Mouse (Mus musculus): ENCODE results near the gene Wdr49. TPM values are rescaled to one million over a fixed set of nuclear protein-coding genes. Genes with fewer than 3 reads are reported as not detected.

Wdr49 gene
- total RNA-seq (2012; rRNA removed) (not detected in 2 replicates), total RNA-seq (2014; rRNA removed) (not detected in 2 replicates), polyA plus RNA-seq (2012; ENCODE audit: insufficient read length, low read depth) (not detected in 2 replicates)

GRCm38 (mm10) chr3:75482056-75482455 lies at the start of gene Wdr49:
Gene Wdr49, minus strand, starts transcription at chr3:75482156.
- DNase-seq (ENCODE audit: extremely low read depth) = no peak
- no peak within 1 kb of the TSS for H3K9ac ChIP-seq (ENCODE audit: insufficient read depth, low read depth)
- no peaks in the 10 kb centered on the region for H3K9me3 ChIP-seq (replicated peaks; ENCODE audit: low read length)
- in situ Hi-C loops (cut with MboI; ENCODE audit: low pct_ligation_motif_present, low pct_unique_long_range_greater_than_20kb, low sequenced_read_pairs) (no loop called here), dilution Hi-C loops (cut with MboI; ENCODE audit: extremely low pct_ligation_motif_present, extremely low pct_unique_long_range_greater_than_20kb, low sequenced_read_pairs) (no loop called here)
- H3K27ac ChIP-seq (ENCODE audit: insufficient read depth, low read depth) = no peak within 1 kb of the TSS
- no peaks in the 10 kb centered on the region for H3K79me2 ChIP-seq (replicated peaks; ENCODE audit: control insufficient read depth, extremely low read depth, insufficient read depth, poor library complexity, severe bottlenecking)
- no peak within 1 kb of the TSS for H3K4me3 ChIP-seq (replicated peaks in 1 of 3; ENCODE audit: low read depth in 2 of 3, low read length in 2 of 3, poor library complexity in 1 of 3)
- no peak within 1 kb of the TSS for H3K4me2 ChIP-seq (ENCODE audit: insufficient read depth, low read depth, poor library complexity, severe bottlenecking)
- H3K27me3 ChIP-seq (replicated peaks) = no peaks in the 10 kb centered on the region
- no peaks in the 10 kb centered on the region for H3K36me3 ChIP-seq (replicated peaks in 1 of 2; ENCODE audit: control insufficient read depth in 1 of 2, insufficient read depth in 1 of 2, low read length in 1 of 2)
- H3K4me1 ChIP-seq (ENCODE audit: control insufficient read depth in 1 of 2, insufficient read depth in 2 of 2) = no peaks in the 10 kb centered on the region
- no peak for TF ChIP-seq MAFK (IDR thresholded peaks at IDR 0.05; ENCODE audit: insufficient replicate concordance, low read length)
- no peak for TF ChIP-seq IRF4 (IDR thresholded peaks at IDR 0.05; ENCODE audit: low read depth, low read length)
- no peak for TF ChIP-seq HCFC1 (IDR thresholded peaks at IDR 0.05; ENCODE audit: low read depth, low read length)
- no peak for TF ChIP-seq PAX5 (IDR thresholded peaks at IDR 0.05; ENCODE audit: low read length)
- TF ChIP-seq CTCF (conservative IDR thresholded peaks at IDR 0.05 in 1 of 2, IDR thresholded peaks at IDR 0.05 in 1 of 2; ENCODE audit: low read depth in 2 of 2, low read length in 2 of 2) = no peak
- no peak for TF ChIP-seq ETS1 (conservative IDR thresholded peaks at IDR 0.05; ENCODE audit: low read depth, low read length)
- no peak for TF ChIP-seq UBTF (IDR thresholded peaks at IDR 0.05; ENCODE audit: low read depth, low read length)

- in situ Hi-C loops (cut with MboI; ENCODE audit: low pct_ligation_motif_present, low pct_unique_long_range_greater_than_20kb, low sequenced_read_pairs) = no loop called here
These were observed 49.1 kb upstream of the Wdr49 start for GRCm38 (mm10) chr3:75531074-75531473.

GRCm38 (mm10) chr3:75522527-75522926 lies 40.6 kb upstream of the Wdr49 start:
- in situ Hi-C loops (cut with MboI; ENCODE audit: low pct_ligation_motif_present, low pct_unique_long_range_greater_than_20kb, low sequenced_read_pairs) = loop anchor here (25.0 kb wide), 1 partner anchor 310 kb away; no protein-coding TSS in a partner anchor
- no peak for DNase-seq (ENCODE audit: extremely low read depth)
- no peaks in the 10 kb centered on the region for H3K9me3 ChIP-seq (replicated peaks; ENCODE audit: low read length)
- H3K27me3 ChIP-seq (replicated peaks) = no peaks in the 10 kb centered on the region
- H3K36me3 ChIP-seq (replicated peaks in 1 of 2; ENCODE audit: control insufficient read depth in 1 of 2, insufficient read depth in 1 of 2, low read length in 1 of 2) = peaks cover 20 to 60% of the 10 kb centered on the region in 2 experiments
- TF ChIP-seq PAX5 (IDR thresholded peaks at IDR 0.05; ENCODE audit: low read length) (no peak), MAFK (IDR thresholded peaks at IDR 0.05; ENCODE audit: insufficient replicate concordance, low read length) (no peak), ZNF384 (IDR thresholded peaks at IDR 0.05; ENCODE audit: low read depth, low read length) (no peak), ZC3H11A (IDR thresholded peaks at IDR 0.05; ENCODE audit: low read depth, low read length) (no peak), NELFE (IDR thresholded peaks at IDR 0.05; ENCODE audit: low read depth, low read length) (no peak), MAZ (IDR thresholded peaks at IDR 0.05; ENCODE audit: low read depth, low read length) (no peak), USF1 (IDR thresholded peaks at IDR 0.05; ENCODE audit: low read depth, low read length) (no peak), KAT2A (IDR thresholded peaks at IDR 0.05; ENCODE audit: insufficient replicate concordance, low read length) (no peak), POLR2AphosphoS2 (IDR thresholded peaks at IDR 0.05; ENCODE audit: low read depth, low read length) (no peak), NRF1 (IDR thresholded peaks at IDR 0.05; ENCODE audit: low read depth, low read length) (no peak), EP300 (IDR thresholded peaks at IDR 0.05; ENCODE audit: low read length) (no peak), CHD2 (IDR thresholded peaks at IDR 0.05; ENCODE audit: low read length) (no peak), IRF4 (IDR thresholded peaks at IDR 0.05; ENCODE audit: low read depth, low read length) (no peak), MXI1 (IDR thresholded peaks at IDR 0.05; ENCODE audit: low read depth, low read length) (no peak), MYC (IDR thresholded peaks at IDR 0.05; ENCODE audit: low read depth, low read length) (no peak), TBP (conservative IDR thresholded peaks at IDR 0.05; ENCODE audit: low read depth, low read length) (no peak), TCF12 (IDR thresholded peaks at IDR 0.05; ENCODE audit: low read depth, low read length) (no peak), MEF2A (IDR thresholded peaks at IDR 0.05; ENCODE audit: borderline replicate concordance, low read depth, low read length) (no peak)
- H3K79me2 ChIP-seq (replicated peaks; ENCODE audit: control insufficient read depth, extremely low read depth, insufficient read depth, poor library complexity, severe bottlenecking) = no peaks in the 10 kb centered on the region
- H3K4me1 ChIP-seq (ENCODE audit: control insufficient read depth in 1 of 2, insufficient read depth in 2 of 2) = peaks cover 0 to 10% of the 10 kb centered on the region in 2 experiments; a peak in 1 of 4 replicates
- H3K9ac ChIP-seq (ENCODE audit: insufficient read depth, low read depth) = no peak overlapping the region
- H3K4me2 ChIP-seq (ENCODE audit: insufficient read depth, low read depth, poor library complexity, severe bottlenecking) = no peak overlapping the region
- dilution Hi-C loops (cut with MboI; ENCODE audit: extremely low pct_ligation_motif_present, extremely low pct_unique_long_range_greater_than_20kb, low sequenced_read_pairs) = no loop called here
- H3K27ac ChIP-seq (ENCODE audit: insufficient read depth, low read depth) = no peak overlapping the region
- H3K4me3 ChIP-seq (replicated peaks in 1 of 3; ENCODE audit: low read depth in 2 of 3, low read length in 2 of 3, poor library complexity in 1 of 3) = no peak overlapping the region

More at GRCm38 (mm10) chr3:75531074-75531473, 49.1 kb upstream of the Wdr49 start:
- Histone ChIP-seq H3K36me3 (replicated peaks in 1 of 2; ENCODE audit: control insufficient read depth in 1 of 2, insufficient read depth in 1 of 2, low read length in 1 of 2) (peaks cover 10 to 39% of the 10 kb centered on the region in 2 experiments), H3K9ac (ENCODE audit: insufficient read depth, low read depth) (no peak overlapping the region), H3K4me1 (ENCODE audit: control insufficient read depth in 1 of 2, insufficient read depth in 2 of 2) (no peaks in the 10 kb centered on the region), H3K79me2 (replicated peaks; ENCODE audit: control insufficient read depth, extremely low read depth, insufficient read depth, poor library complexity, severe bottlenecking) (no peaks in the 10 kb centered on the region), H3K27me3 (replicated peaks) (no peaks in the 10 kb centered on the region), H3K4me2 (ENCODE audit: insufficient read depth, low read depth, poor library complexity, severe bottlenecking) (no peak overlapping the region), H3K4me3 (replicated peaks in 1 of 3; ENCODE audit: low read depth in 2 of 3, low read length in 2 of 3, poor library complexity in 1 of 3) (no peak overlapping the region), H3K27ac (ENCODE audit: insufficient read depth, low read depth) (no peak overlapping the region), H3K9me3 (replicated peaks; ENCODE audit: low read length) (no peaks in the 10 kb centered on the region)
- dilution Hi-C loops (cut with MboI; ENCODE audit: extremely low pct_ligation_motif_present, extremely low pct_unique_long_range_greater_than_20kb, low sequenced_read_pairs) = no loop called here
- no peak for TF ChIP-seq BHLHE40 (IDR thresholded peaks at IDR 0.05; ENCODE audit: low read depth, low read length)
- TF ChIP-seq HCFC1 (IDR thresholded peaks at IDR 0.05; ENCODE audit: low read depth, low read length) = no peak
- TF ChIP-seq TCF12 (IDR thresholded peaks at IDR 0.05; ENCODE audit: low read depth, low read length) = no peak
- TF ChIP-seq SIN3A (IDR thresholded peaks at IDR 0.05; ENCODE audit: low read length) = no peak
- TF ChIP-seq MYC (IDR thresholded peaks at IDR 0.05; ENCODE audit: low read depth, low read length) = no peak
- no peak for TF ChIP-seq MAZ (IDR thresholded peaks at IDR 0.05; ENCODE audit: low read depth, low read length)
- no peak for TF ChIP-seq POLR2AphosphoS2 (IDR thresholded peaks at IDR 0.05; ENCODE audit: low read depth, low read length)
- TF ChIP-seq CHD1 (IDR thresholded peaks at IDR 0.05; ENCODE audit: low read depth, low read length) = no peak
- no peak for TF ChIP-seq TBP (conservative IDR thresholded peaks at IDR 0.05; ENCODE audit: low read depth, low read length)
- no peak for TF ChIP-seq POLR2A (IDR thresholded peaks at IDR 0.05; ENCODE audit: low read depth, low read length)
- no peak for DNase-seq (ENCODE audit: extremely low read depth)
